Mouse (Mus musculus): Measurements from ENCODE around the gene Dlg2. TPM values are rescaled to one million over a fixed set of nuclear protein-coding genes. Genes with fewer than 3 reads are reported as not detected.

The Dlg2 gene
- polyA plus RNA-seq, 1 experiment from 2014 or later = 18.6 TPM

- Histone ChIP-seq H3K27ac (no peak overlapping the region), H3K36me3 (no peaks in the 10 kb centered on the region), H3K9me3 (no peaks in the 10 kb centered on the region), H3K4me2 (no peak overlapping the region), H3K4me3 (no peak overlapping the region), H3K27me3 (no peaks in the 10 kb centered on the region), H3K4me1 (replicated peaks) (peaks cover 9% of the 10 kb centered on the region; the same call in 1 of the 2 replicates), H3K9ac (no peak overlapping the region)
- no peak for ATAC-seq (ENCODE audit: low FRiP score)
- 67% methylated on average over 3 of the region's 3 CpGs for WGBS
Observed at GRCm38 (mm10) chr7:91916809-91917208, 1440.3 kb downstream of the Dlg2 start.

DNA sequence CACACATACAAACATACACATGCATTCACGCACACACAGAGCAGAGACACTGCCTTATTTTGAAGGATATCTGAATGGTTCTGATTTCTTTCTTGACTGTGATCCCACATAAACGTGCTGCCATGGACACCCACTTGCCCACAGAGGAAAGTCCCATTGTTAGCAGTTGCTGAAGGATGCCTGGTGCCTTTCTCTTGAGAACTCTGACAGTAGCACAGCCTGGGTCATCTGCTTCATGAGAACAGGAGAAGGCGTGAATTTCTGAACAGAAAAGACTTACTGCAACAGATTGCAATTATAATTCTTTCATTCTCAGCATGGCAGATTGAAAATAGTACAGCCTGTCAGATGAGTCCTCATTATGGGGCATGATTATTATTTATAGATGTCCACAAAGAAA lies 1442.6 kb downstream of the Dlg2 start:
- WGBS = 68% methylated on average over 3 of the region's 3 CpGs
- no peak for ATAC-seq (ENCODE audit: low FRiP score)

GRCm38 (mm10) chr7:91919738-91920137 lies 1443.3 kb downstream of the Dlg2 start:
- Histone ChIP-seq H3K4me2 (no peak overlapping the region), H3K9ac (no peak overlapping the region), H3K27me3 (no peaks in the 10 kb centered on the region), H3K9me3 (no peaks in the 10 kb centered on the region), H3K4me1 (replicated peaks) (peaks cover 9% of the 10 kb centered on the region; the same call in 1 of the 2 replicates), H3K36me3 (no peaks in the 10 kb centered on the region), H3K4me3 (no peak overlapping the region), H3K27ac (no peak overlapping the region)
- 0 out of 2 replicates have a peak, but pooled peaks have one; percentile 61 for ATAC-seq (ENCODE audit: low FRiP score)
- 41% methylated on average over 3 of the region's 3 CpGs for WGBS

More for the DNA sequence above, 1442.6 kb downstream of the Dlg2 start:
- H3K4me3 ChIP-seq = no peak overlapping the region
- no peak overlapping the region for H3K27ac ChIP-seq
- no peak overlapping the region for H3K4me2 ChIP-seq
- no peaks in the 10 kb centered on the region for H3K27me3 ChIP-seq
- H3K9ac ChIP-seq = no peak overlapping the region
- H3K9me3 ChIP-seq = no peaks in the 10 kb centered on the region
- H3K4me1 ChIP-seq (replicated peaks) = peaks cover 9% of the 10 kb centered on the region; the same call in 1 of the 2 replicates
- no peaks in the 10 kb centered on the region for H3K36me3 ChIP-seq

DNA sequence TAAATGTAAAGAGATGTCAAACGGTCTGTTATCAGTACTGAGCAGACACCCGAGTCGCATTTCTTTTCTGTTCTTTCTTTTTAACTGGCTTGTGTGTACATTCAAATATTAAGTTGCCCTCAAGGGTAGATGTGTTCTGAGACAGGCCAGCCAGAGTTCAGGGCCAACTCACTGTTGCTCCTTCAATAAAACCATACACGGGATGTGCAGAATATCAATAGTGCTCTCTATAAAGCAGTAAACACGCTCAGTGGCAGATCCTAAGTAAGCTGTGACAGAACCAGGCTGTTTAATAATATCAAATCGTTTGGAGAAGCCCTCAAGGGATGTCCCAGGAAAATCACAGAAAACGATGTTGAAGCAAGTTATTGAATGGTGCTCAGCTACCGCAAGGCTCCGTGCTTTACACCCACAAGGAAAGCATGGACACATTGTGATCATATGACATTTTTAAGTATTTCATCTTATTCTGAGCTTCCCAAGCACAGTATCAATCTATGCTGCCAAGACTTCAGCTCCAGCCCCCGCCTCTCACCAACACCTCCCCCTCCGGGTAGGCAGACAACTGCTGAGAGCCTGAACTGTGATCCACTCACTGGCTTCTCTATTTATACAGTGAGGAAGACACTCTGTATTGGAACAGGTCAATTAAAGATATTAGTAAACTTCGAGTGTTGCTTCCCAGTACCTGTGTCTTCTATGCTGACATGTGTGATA lies 1458.6 kb downstream of the Dlg2 start:
- 62% methylated on average over 12 of the region's 12 CpGs for WGBS
- no peak overlapping the region for H3K27ac ChIP-seq
- peaks cover 3% of the 10 kb centered on the region; the same call in 1 of the 2 replicates for H3K4me1 ChIP-seq (replicated peaks)
- no peaks in the 10 kb centered on the region for H3K27me3 ChIP-seq
- H3K9me3 ChIP-seq = no peaks in the 10 kb centered on the region
- no peak for ATAC-seq (ENCODE audit: low FRiP score)
- H3K36me3 ChIP-seq = no peaks in the 10 kb centered on the region
- no peak overlapping the region for H3K4me3 ChIP-seq
- H3K4me2 ChIP-seq = no peak overlapping the region
- H3K9ac ChIP-seq = no peak overlapping the region

DNA sequence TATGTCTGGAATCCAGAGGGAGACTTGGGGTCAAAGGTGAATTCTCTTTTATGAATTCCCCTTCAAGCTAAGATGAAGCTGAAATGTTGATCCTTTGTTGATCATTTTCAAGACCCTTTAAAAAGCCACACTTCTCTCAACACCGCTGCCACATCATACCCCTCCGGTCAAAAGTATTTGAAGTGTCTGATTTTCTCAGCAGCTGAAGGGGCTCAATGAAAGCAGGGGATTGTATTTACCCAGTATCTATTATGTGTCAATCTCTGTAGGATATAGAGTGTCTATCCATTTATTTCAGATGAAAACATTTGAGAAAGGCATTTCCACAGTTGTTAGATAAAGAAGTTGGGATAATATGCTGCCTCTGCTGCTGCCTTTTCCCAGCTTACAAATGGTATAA lies 1459.7 kb downstream of the Dlg2 start:
- no peak for ATAC-seq (ENCODE audit: low FRiP score)
- Histone ChIP-seq H3K9me3 (no peaks in the 10 kb centered on the region), H3K27ac (no peak overlapping the region), H3K4me3 (no peak overlapping the region), H3K4me2 (no peak overlapping the region), H3K9ac (no peak overlapping the region), H3K27me3 (no peaks in the 10 kb centered on the region), H3K36me3 (no peaks in the 10 kb centered on the region), H3K4me1 (replicated peaks) (peaks cover 3% of the 10 kb centered on the region; the same call in 1 of the 2 replicates)
- 57% methylated on average over 2 of the region's 2 CpGs for WGBS

DNA sequence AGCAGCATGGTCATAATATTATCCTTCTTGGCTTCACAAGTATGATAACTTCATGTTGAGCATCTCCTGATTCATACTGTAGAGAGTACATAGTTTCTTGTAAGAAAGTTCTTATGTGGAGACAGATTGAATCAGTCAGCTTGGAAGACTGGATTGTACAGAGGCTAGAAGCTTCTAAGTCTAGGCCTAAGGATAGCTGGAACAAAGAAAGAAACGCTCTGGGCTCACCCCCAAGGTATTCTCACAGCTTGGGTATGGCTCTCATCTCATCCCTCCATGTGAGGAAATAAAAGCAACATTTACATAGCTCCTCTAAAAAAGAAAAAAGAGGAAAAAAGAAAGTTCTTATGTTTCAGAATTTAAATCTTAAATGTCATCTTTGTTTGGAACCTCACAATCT lies 1466.8 kb downstream of the Dlg2 start:
- Histone ChIP-seq H3K36me3 (no peaks in the 10 kb centered on the region), H3K4me1 (replicated peaks) (no peaks in the 10 kb centered on the region), H3K4me3 (no peak overlapping the region), H3K9ac (no peak overlapping the region), H3K27me3 (no peaks in the 10 kb centered on the region), H3K4me2 (no peak overlapping the region), H3K9me3 (no peaks in the 10 kb centered on the region), H3K27ac (no peak overlapping the region)
- 82% methylated on average over 1 of the region's 1 CpGs for WGBS
- no peak for ATAC-seq (ENCODE audit: low FRiP score)

DNA sequence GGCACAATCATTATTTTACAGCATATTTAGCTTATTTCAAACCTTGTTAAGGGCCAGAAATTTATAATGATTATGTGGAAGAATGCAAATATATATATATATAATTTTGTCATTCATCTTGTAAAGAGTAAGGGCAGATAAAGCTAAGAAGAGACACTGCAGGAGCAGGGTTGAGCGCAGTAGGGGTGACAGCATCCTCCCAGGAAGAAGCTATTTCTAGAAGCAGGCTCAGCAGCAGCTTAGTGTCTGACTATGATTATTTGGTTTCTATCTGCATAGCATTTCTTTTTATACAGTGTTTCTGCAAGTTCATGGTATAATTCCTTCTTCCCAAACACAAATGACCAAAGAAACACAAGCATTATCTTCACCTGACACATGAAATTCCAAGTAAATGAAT lies 1479.1 kb downstream of the Dlg2 start:
- H3K9ac ChIP-seq = no peak overlapping the region
- H3K27me3 ChIP-seq = no peaks in the 10 kb centered on the region
- H3K27ac ChIP-seq = no peak overlapping the region
- no peak overlapping the region for H3K4me3 ChIP-seq
- H3K36me3 ChIP-seq = no peaks in the 10 kb centered on the region
- ATAC-seq (ENCODE audit: low FRiP score) = no peak
- H3K4me1 ChIP-seq (replicated peaks) = no peaks in the 10 kb centered on the region
- WGBS = 100% methylated on average over 1 of the region's 1 CpGs
- H3K9me3 ChIP-seq = no peaks in the 10 kb centered on the region
- no peak overlapping the region for H3K4me2 ChIP-seq

- Histone ChIP-seq H3K9ac (no peak overlapping the region), H3K4me1 (replicated peaks) (no peaks in the 10 kb centered on the region), H3K4me2 (no peak overlapping the region), H3K27me3 (no peaks in the 10 kb centered on the region), H3K27ac (no peak overlapping the region), H3K36me3 (no peaks in the 10 kb centered on the region), H3K9me3 (no peaks in the 10 kb centered on the region), H3K4me3 (no peak overlapping the region)
- no peak for ATAC-seq (ENCODE audit: low FRiP score)
- WGBS = 86% methylated on average over 2 of the region's 2 CpGs
Observed at GRCm38 (mm10) chr7:91962956-91963355, 1486.5 kb downstream of the Dlg2 start.

- Histone ChIP-seq H3K9ac (no peak overlapping the region), H3K4me1 (replicated peaks) (no peaks in the 10 kb centered on the region), H3K27ac (no peak overlapping the region), H3K4me2 (no peak overlapping the region), H3K4me3 (no peak overlapping the region), H3K27me3 (no peaks in the 10 kb centered on the region), H3K9me3 (no peaks in the 10 kb centered on the region), H3K36me3 (no peaks in the 10 kb centered on the region)
- no peak for ATAC-seq (ENCODE audit: low FRiP score)
- 84% methylated on average over 1 of the region's 1 CpGs for WGBS
Observed at GRCm38 (mm10) chr7:91972970-91973369, 1496.5 kb downstream of the Dlg2 start.

DNA sequence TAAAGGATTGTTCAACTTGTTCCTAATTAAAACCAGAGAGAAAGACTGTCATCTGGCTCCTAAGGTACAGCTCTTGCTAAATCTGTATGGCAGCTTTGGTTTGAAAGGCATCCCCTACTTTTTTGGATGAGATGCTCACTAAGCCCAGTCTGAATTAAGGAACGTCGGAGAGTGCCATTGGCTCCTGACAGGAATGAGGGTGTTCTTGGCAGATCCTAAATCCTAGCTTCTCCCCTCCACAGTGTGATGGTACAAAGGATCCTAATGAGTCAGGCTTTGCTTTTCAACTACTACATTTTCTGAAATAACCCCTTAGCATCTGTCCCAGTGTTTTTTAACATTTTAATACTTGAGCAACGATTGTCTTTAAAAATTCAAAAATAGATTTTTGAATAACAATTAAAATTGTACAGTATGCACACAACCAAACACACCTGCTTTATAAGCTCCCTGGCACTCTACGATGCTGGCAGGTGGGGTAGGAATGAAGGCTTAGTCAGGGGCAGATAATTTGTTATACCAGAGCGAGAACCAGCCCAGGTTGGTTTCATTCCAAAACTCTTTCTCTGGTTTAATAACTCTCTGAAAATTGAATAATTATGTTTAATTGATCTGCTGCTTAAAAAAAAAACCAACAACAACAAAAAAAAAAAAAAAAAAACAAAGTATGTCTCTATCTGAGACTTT lies 1527.4 kb downstream of the Dlg2 start:
- Histone ChIP-seq H3K4me2 (no peak overlapping the region), H3K9ac (no peak overlapping the region), H3K4me1 (replicated peaks) (no peaks in the 10 kb centered on the region), H3K27ac (no peak overlapping the region), H3K27me3 (no peaks in the 10 kb centered on the region), H3K4me3 (no peak overlapping the region), H3K36me3 (no peaks in the 10 kb centered on the region), H3K9me3 (no peaks in the 10 kb centered on the region)
- 91% methylated on average over 5 of the region's 5 CpGs for WGBS
- no peak for ATAC-seq (ENCODE audit: low FRiP score)

- Histone ChIP-seq H3K9ac (no peak overlapping the region), H3K9me3 (no peaks in the 10 kb centered on the region), H3K27ac (no peak overlapping the region), H3K4me2 (no peak overlapping the region), H3K4me3 (no peak overlapping the region), H3K27me3 (no peaks in the 10 kb centered on the region), H3K4me1 (replicated peaks) (no peaks in the 10 kb centered on the region), H3K36me3 (no peaks in the 10 kb centered on the region)
- 83% methylated on average over 4 of the region's 4 CpGs for WGBS
- ATAC-seq (ENCODE audit: low FRiP score) = no peak
Observed at GRCm38 (mm10) chr7:92005681-92006425, 1529.4 kb downstream of the Dlg2 start.

GRCm38 (mm10) chr7:92008702-92009101 lies 1532.2 kb downstream of the Dlg2 start:
- H3K4me2 ChIP-seq = no peak overlapping the region
- H3K36me3 ChIP-seq = no peaks in the 10 kb centered on the region
- ATAC-seq (ENCODE audit: low FRiP score) = no peak

More at GRCm38 (mm10) chr7:92008702-92009101, 1532.2 kb downstream of the Dlg2 start:
- Histone ChIP-seq H3K4me1 (replicated peaks) (no peaks in the 10 kb centered on the region), H3K9me3 (no peaks in the 10 kb centered on the region), H3K27me3 (no peaks in the 10 kb centered on the region), H3K9ac (no peak overlapping the region), H3K27ac (no peak overlapping the region), H3K4me3 (no peak overlapping the region)
- 95% methylated on average over 1 of the region's 1 CpGs for WGBS
